Mouse (Mus musculus): ENCODE results near the gene Bcorl1. TPM values are rescaled to one million over a fixed set of nuclear protein-coding genes. Genes with fewer than 3 reads are reported as not detected.
A peak's percentile ranks its signal among the peaks of the same experiment; 100 is the strongest.

The Bcorl1 gene
- 1 to 10 TPM; 6.4 to 8.2 TPM for total RNA-seq (2021)
- long read RNA-seq, experiment 1, partial matches to known transcripts, result 2 of 5 reads
- long read RNA-seq, experiment 1, other reads (novel, unspliced or antisense), result 3 of 5 reads
- long read RNA-seq, experiment 2, partial matches to known transcripts, result 4 of 6 reads
- long read RNA-seq, experiment 2, other reads (novel, unspliced or antisense), result 2 of 6 reads

GRCm38 (mm10) chrX:48341141-48341540 is at the start of gene Bcorl1:
Gene Bcorl1 (plus strand): TSS chrX:48341358.
- DNase-seq, result peak; percentile 41

- DNase-seq, result no peak
Measured at GRCm38 (mm10) chrX:48291413-48291812, 49.7 kb upstream of the Bcorl1 start.

- no peak for DNase-seq
Measured at GRCm38 (mm10) chrX:48305356-48305755, 35.8 kb upstream of the Bcorl1 start.

GRCm38 (mm10) chrX:48310706-48311517 is 30.2 kb upstream of the Bcorl1 start:
- DNase-seq, result peak; percentile 9

GRCm38 (mm10) chrX:48311727-48312126 is 29.4 kb upstream of the Bcorl1 start:
- no peak for DNase-seq

GRCm38 (mm10) chrX:48314530-48315079 is 26.6 kb upstream of the Bcorl1 start:
- peak; percentile 76 for DNase-seq

- no peak for DNase-seq
Measured at GRCm38 (mm10) chrX:48317444-48317843, 23.7 kb upstream of the Bcorl1 start.

- peak; percentile 12 for DNase-seq
Measured at GRCm38 (mm10) chrX:48318194-48318593, 23.0 kb upstream of the Bcorl1 start.

GRCm38 (mm10) chrX:48340441-48341049 is 613 bp upstream of the Bcorl1 start:
- DNase-seq, result peak; percentile 19

- peak; percentile 47 for DNase-seq
Measured at GRCm38 (mm10) chrX:48341621-48342161, 533 bp downstream of the Bcorl1 start.

GRCm38 (mm10) chrX:48342731-48343130 is 1.6 kb downstream of the Bcorl1 start:
- DNase-seq, result no peak

- peak; percentile 81 for DNase-seq
Measured at GRCm38 (mm10) chrX:48343461-48343952, 2.3 kb downstream of the Bcorl1 start.

- DNase-seq, result peak; percentile 5
Measured at GRCm38 (mm10) chrX:48343966-48344642, 2.9 kb downstream of the Bcorl1 start.

- DNase-seq, result peak; percentile 9
Measured at GRCm38 (mm10) chrX:48344643-48345384, 3.7 kb downstream of the Bcorl1 start.

- DNase-seq, result peak; percentile 11
Measured at GRCm38 (mm10) chrX:48345385-48345932, 4.3 kb downstream of the Bcorl1 start.

- no peak for DNase-seq
Measured at GRCm38 (mm10) chrX:48355346-48355745, 14.2 kb downstream of the Bcorl1 start.

GRCm38 (mm10) chrX:48365836-48366577 is 24.8 kb downstream of the Bcorl1 start:
- DNase-seq, result no peak

- DNase-seq, result no peak
Measured at GRCm38 (mm10) chrX:48367841-48368240, 26.7 kb downstream of the Bcorl1 start.

GRCm38 (mm10) chrX:48383643-48384042 is 42.5 kb downstream of the Bcorl1 start:
- DNase-seq, result peak; percentile 65

GRCm38 (mm10) chrX:48385927-48386326 is 44.8 kb downstream of the Bcorl1 start:
- no peak for DNase-seq
